Mouse (Mus musculus) monocyte, adult 2 months (primary cell): ENCODE measurements around the gene Btbd35f1.
"Not testable (repeated sequence)": the region's sequence is repeated elsewhere in the genome, so short reads cannot be mapped to it uniquely, and the experiment has no call there.

Experiments used
- DNase-seq, 2 experiments: peaks; one replicate each; pipeline ENCODE4 v3.0.0; 2022; ENCODE audit warnings: low spot score in 2 of 2, low read depth in 1 of 2

Btbd35f1 gene

DNA sequence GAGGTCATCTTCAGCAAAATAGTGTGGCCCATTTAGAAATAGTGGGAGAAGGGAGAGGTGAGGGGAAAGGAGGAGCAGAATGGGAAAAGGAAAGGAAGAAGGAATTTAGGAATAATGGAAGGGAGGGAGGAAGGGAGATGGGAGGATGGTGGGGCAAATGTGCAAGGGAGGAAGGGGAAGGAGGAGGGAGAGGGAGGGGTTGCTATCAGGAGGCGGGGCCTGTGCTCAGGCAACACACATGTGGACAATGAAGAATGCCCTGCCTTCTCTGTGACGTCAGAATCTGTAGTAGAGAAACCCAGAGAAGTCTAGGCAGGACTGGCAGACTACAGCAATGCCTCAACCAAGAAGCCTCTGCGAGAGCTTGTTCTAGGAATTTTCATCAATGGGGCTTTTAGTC is at the start of gene Btbd35f1:
Gene Btbd35f1 (plus strand): TSS at position 301 of the 400 bp plus-strand sequence.
- DNase-seq, result not testable (repeated sequence)

DNA sequence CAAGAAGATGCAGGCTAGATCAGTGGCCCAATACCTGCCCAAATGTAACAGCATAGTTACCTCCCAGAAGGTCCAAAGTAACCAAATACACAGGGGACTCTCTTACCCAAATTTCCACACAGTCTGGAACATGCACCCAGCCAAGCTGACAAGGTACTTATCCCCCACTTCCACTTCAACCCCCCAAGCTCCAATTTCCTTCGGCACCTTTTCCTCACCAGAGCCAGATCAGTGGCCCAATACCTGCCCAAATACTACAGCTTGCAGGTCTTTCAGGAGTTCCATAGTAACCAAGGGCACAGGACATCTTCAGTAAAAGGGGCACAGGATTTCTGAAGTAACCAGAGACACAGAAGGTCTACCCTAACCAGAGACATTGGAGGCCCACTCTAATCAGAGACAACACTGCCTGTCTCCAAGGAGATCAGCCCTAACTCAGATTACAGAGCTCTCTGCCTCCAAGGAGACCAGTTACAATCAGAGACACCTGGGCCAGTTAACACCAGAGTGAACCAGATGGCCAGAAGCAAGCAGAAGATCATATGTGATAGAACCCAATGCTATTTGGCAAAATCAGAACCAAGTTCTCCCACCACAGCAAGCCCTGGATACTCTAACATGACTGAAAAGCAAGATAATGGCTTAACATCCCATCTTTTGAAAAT is 31.2 kb downstream of the Btbd35f1 start:
- not testable (repeated sequence) for DNase-seq

DNA sequence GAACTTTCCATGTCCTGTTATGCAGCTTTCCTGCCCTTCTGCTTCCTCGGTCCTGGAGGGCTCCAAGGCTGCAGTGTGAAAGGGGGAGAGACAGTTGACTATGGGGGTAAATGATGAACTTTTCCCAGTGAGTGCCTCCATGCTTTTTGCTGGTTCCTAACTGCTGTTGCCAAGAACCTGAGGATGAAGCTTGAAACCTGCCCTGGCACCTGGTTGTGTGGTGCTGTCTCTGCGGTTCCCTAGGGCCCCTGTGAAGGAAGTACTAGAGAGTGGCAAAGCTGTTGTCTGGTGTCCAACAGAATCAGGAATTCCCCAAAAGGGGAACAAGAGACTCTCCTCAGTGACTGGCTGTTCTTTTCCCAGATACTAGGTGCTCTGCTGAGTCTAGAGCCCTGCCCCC is 41.2 kb downstream of the Btbd35f1 start:
- DNase-seq, result not testable (repeated sequence)

DNA sequence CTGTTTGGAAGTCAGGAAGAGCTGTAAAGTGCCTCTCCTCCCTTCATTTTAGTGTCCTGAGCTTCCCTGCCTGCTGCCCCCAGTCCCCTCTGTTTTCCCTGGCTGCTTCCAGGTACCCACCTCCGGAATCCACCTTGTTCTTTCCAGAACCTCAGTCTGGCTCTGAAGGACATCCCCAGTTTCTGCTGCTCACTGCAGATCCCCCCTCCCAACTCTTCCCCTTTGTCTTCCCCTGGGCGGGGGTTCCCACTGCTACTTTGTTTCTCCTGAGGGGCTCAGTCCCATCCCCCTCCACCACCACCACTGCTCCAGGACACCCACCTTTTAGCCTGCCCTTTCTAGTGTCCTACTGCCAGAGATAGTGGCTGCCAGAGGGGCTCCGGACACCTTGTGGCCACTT is 41.6 kb downstream of the Btbd35f1 start:
- not testable (repeated sequence) for DNase-seq
